Mouse (Mus musculus) heart, embryonic 13.5 days (tissue): ENCODE results near the gene Pold2. TPM values are rescaled to one million over a fixed set of nuclear protein-coding genes. Genes with fewer than 3 reads are reported as not detected.

ENCODE experiments used
- ATAC-seq: fragments of 200-750 bp; cut with Nextera tagmentation; 2 replicates; pipeline ENCODE4 v1.8.0; 2017; ENCODE audit warnings: moderate TSS enrichment; ENCODE audit not compliant: insufficient number of reproducible peaks, low FRiP score, low TSS enrichment; ENCODE audit errors: extremely low read depth
- H3K27ac ChIP-seq: fragments of 300-500 bp; sonication (generic); replicated peaks from 2 replicates; pipeline ENCODE4 v1.5.1; 2015; ENCODE audit warnings: moderate library complexity, mild to moderate bottlenecking, inconsistent platforms
- H3K27me3 ChIP-seq: fragments of 300-500 bp; sonication (generic); replicated peaks from 2 replicates; pipeline ENCODE4 v1.6.1; 2015; ENCODE audit warnings: mild to moderate bottlenecking, inconsistent platforms
- H3K36me3 ChIP-seq: fragments of 300-500 bp; sonication (generic); 2 replicates; pipeline ENCODE4 v1.6.1; 2015; ENCODE audit warnings: mild to moderate bottlenecking, inconsistent platforms
- H3K4me1 ChIP-seq: fragments of 300-500 bp; sonication (generic); 2 replicates; pipeline ENCODE4 v1.6.1; 2015; ENCODE audit warnings: inconsistent platforms
- H3K4me2 ChIP-seq: fragments of 300-500 bp; sonication (generic); 2 replicates; pipeline ENCODE4 v1.6.1; 2015; ENCODE audit warnings: inconsistent platforms, mild to moderate bottlenecking, moderate library complexity
- H3K4me3 ChIP-seq: fragments of 300-500 bp; sonication (generic); 2 replicates; pipeline ENCODE4 v1.5.1; 2015; ENCODE audit warnings: moderate library complexity, mild to moderate bottlenecking, inconsistent platforms
- H3K9ac ChIP-seq: fragments of 300-500 bp; sonication (generic); 2 replicates; pipeline ENCODE4 v1.6.1; 2015; ENCODE audit warnings: inconsistent platforms, mild to moderate bottlenecking, moderate library complexity
- H3K9me3 ChIP-seq: fragments of 300-500 bp; sonication (generic); 2 replicates; pipeline ENCODE4 v1.6.1; 2016; ENCODE audit warnings: inconsistent platforms
- WGBS: fragments of 180-500 bp; shearing (Covaris S2); methylation state at CpG from one replicate; pipeline ENCODE4 v1.1.7; 2015; ENCODE audit warnings: mixed read lengths; 5-methylcytosine and 5-hydroxymethylcytosine counted together
- polyA plus RNA-seq: library from polyadenylated mRNA; unstranded; fragments of >200 nt; fragmentation: Nextera tagmentation; extraction: Ambion mirVana; gene quantifications from 2 replicates; pipeline ENCODE4 v1.2.1, GENCODE M21; 2015

Gene Pold2
- polyA plus RNA-seq, 1 experiment from 2014 or later, result 109 TPM

DNA sequence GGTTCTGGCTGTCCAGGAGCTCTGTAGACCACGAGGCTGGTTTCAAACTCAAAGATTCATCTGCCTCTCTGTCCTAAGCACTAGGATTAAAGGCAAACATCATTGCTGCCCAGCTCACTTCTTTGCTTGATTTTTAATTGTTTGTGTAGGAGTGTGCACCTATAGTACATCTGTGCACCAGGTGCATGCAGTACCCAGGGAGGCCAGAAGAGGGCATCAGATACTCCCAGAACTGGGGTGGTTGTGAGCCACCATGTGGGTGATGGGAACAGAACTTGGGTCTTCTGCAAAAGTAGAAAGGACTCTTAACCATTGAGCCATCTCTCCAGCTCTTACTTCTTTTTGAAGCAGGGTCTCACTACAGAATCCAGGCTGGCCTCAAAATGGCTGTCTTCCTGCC lies 19.4 kb downstream of the Pold2 start:
- H3K4me3 ChIP-seq, result no peak overlapping the region
- peaks cover 33% of the 10 kb centered on the region; the same call in 1 of the 2 replicates for H3K27me3 ChIP-seq
- ATAC-seq, result no peak
- 84% methylated on average over 1 of the region's 1 CpGs for WGBS
- H3K4me1 ChIP-seq, result peaks cover 46% of the 10 kb centered on the region
- no peak overlapping the region for H3K4me2 ChIP-seq
- H3K36me3 ChIP-seq, result no peaks in the 10 kb centered on the region
- no peak overlapping the region for H3K9ac ChIP-seq
- no peaks in the 10 kb centered on the region for H3K9me3 ChIP-seq
- no peak overlapping the region for H3K27ac ChIP-seq

DNA sequence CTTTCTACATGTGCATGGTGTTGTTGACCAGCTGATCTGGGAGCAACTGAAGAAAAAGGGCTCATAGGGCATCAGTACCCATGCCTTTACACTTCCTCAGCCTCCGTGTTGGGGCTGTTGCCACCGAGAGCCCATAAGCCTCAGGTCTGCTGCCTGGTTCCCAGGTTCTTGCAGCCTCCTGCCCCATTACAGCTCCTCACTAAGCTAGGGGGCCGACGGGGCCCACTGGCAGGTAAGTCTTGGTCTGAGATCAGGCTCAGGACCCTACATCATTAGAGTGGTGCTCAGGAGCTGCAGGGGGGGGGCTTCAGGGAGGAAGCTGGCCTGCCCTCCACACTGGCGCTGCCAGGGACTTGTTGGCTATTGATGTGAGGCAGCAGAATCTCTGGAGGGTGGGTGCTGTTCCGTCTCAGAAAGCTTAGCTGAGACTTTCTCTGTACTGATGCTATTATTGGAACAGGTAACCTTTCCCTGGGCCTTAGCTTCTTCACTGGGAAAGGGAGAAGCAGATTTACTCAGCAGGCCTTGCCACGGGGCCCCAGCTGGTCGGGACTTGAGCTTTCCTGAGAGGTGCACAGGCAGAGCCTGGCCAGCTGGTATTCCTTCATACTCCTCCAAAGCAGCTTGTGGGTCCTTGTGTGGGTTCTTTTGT lies 21.5 kb downstream of the Pold2 start:
- 56% methylated on average over 8 of the region's 8 CpGs for WGBS
- ATAC-seq, result no peak
- no peak overlapping the region for H3K4me3 ChIP-seq

DNA sequence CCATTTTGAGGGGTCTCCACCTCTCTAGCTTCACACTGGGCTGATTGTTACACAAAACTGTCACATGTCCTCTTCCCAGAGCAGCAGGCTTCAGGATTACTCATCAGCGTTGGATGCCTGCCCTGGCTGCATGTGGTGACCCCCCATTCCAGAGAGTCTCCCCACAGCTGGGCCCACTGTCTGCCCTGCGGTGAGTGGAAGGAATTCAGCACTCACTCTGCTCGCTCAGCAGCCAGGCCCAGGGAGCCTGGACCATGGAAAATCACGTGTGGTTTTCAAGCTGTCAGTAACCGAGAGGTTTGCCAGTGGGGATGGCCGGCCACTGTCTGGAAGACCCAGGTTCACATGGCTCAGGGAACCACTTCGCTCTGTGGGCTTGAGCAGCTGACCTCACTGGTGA lies 22.2 kb downstream of the Pold2 start:
- Histone ChIP-seq H3K36me3 (no peaks in the 10 kb centered on the region), H3K4me2 (no peak overlapping the region), H3K27me3 (peaks cover 11% of the 10 kb centered on the region; the same call in 1 of the 2 replicates), H3K9me3 (no peaks in the 10 kb centered on the region), H3K4me3 (no peak overlapping the region), H3K4me1 (peaks cover 40% of the 10 kb centered on the region), H3K9ac (no peak overlapping the region), H3K27ac (peak overlapping the region; percentile 46; the same call in 1 of the 2 replicates)
- WGBS, result 29% methylated on average over 7 of the region's 7 CpGs
- no peak for ATAC-seq

More for the DNA sequence above, 21.5 kb downstream of the Pold2 start:
- peaks cover 40% of the 10 kb centered on the region for H3K4me1 ChIP-seq
- peaks cover 16% of the 10 kb centered on the region; the same call in 1 of the 2 replicates for H3K27me3 ChIP-seq
- no peak overlapping the region for H3K27ac ChIP-seq
- H3K4me2 ChIP-seq, result no peak overlapping the region
- no peak overlapping the region for H3K9ac ChIP-seq
- no peaks in the 10 kb centered on the region for H3K36me3 ChIP-seq
- no peaks in the 10 kb centered on the region for H3K9me3 ChIP-seq

DNA sequence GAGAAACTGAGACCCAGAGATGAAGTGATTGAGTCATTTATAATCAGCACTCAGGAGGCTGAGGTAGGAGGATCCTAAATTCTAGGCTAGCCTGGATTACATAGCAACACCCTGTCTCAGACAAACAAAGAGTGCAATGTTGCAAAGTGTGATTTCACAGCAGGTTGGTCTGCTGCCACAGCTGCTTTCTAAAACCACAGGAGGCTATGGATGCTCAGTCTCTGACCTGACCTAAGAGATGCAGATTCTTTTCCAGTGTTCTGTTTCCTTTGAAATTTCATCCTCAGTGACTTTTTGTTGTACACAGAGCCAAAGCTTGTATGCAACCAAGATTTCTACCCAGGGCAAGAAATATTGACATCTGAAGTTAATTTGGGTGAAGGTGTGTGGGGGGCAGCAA lies 22.6 kb downstream of the Pold2 start:
- Histone ChIP-seq H3K9ac (no peak overlapping the region), H3K27me3 (peaks cover 9% of the 10 kb centered on the region; the same call in 1 of the 2 replicates), H3K36me3 (no peaks in the 10 kb centered on the region), H3K4me2 (no peak overlapping the region), H3K4me1 (peaks cover 39% of the 10 kb centered on the region), H3K9me3 (no peaks in the 10 kb centered on the region), H3K27ac (0 out of 2 replicates have a peak overlapping the region, but pooled peaks have one; percentile 10), H3K4me3 (no peak overlapping the region)
- ATAC-seq, result no peak

DNA sequence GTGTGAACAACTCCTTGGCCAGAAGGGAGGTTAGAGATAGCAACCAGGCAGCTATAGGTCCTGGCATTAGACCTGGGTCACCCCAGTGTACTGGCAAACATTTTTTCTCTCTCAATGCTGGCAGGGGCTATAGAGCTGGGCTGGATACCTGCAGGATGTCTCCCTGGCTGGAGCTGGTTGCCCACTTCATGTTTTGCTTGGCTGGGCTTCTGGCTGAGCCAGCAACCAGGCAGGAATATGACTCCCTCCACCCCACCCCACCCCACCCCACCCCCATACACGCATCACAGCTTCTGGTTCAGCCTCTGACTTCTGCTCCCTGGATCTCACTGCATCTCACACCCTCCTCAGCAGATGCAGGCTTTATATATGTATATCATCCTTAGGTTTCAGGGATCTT lies 25.8 kb downstream of the Pold2 start:
- no peaks in the 10 kb centered on the region for H3K27me3 ChIP-seq
- H3K9ac ChIP-seq, result no peak overlapping the region
- no peak for ATAC-seq
- H3K4me1 ChIP-seq, result peaks cover 53% of the 10 kb centered on the region
- no peak overlapping the region for H3K4me3 ChIP-seq
- H3K4me2 ChIP-seq, result no peak overlapping the region
- 30% methylated on average over 1 of the region's 1 CpGs for WGBS
- H3K36me3 ChIP-seq, result no peaks in the 10 kb centered on the region
- H3K27ac ChIP-seq, result no peak overlapping the region
- no peaks in the 10 kb centered on the region for H3K9me3 ChIP-seq

DNA sequence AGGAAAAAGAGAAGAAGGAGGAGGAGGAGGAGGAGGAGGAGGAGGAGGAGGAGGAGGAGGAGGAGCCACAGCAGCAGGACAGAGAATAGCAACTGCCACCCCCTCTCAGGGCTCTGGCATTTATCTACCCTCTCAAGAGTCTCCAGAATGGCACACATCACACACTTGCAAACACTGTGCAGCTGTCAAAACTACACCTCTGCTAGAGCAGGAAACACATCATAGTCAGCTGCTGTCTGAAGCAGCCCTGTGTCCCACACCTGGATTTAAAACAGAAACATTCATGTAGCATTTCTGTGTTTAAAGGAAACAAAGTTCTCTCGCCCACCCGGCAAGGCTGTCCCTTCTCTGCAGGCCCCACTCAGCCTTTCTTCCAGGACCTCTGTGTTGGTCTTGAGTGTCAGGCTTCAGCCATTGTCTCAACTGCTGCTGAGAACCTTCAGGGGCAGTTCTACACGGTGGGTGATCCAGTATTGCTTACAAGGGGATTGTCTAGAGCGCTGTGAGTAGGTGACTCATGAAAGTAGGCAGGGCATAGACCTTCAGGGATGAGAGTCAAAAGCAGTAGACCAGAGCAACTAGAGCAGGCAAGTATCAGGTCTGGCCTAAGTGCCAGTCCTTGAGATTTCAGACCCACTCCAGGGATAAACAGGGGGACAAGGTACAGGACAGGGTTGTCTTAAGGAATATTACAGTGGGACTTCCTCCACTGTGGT lies 26.9 kb downstream of the Pold2 start:
- no peak overlapping the region for H3K4me2 ChIP-seq
- 0 out of 2 replicates have a peak overlapping the region, but pooled peaks have one; percentile 28 for H3K9ac ChIP-seq
- 40% methylated on average over 4 of the region's 4 CpGs for WGBS
- peak overlapping the region; percentile 74 for H3K27ac ChIP-seq
- no peaks in the 10 kb centered on the region for H3K36me3 ChIP-seq
- H3K9me3 ChIP-seq, result no peaks in the 10 kb centered on the region
- no peak; the same call in 1 of the 2 replicates for ATAC-seq
- peaks cover 54% of the 10 kb centered on the region for H3K4me1 ChIP-seq
- H3K4me3 ChIP-seq, result no peak overlapping the region
- H3K27me3 ChIP-seq, result no peaks in the 10 kb centered on the region

DNA sequence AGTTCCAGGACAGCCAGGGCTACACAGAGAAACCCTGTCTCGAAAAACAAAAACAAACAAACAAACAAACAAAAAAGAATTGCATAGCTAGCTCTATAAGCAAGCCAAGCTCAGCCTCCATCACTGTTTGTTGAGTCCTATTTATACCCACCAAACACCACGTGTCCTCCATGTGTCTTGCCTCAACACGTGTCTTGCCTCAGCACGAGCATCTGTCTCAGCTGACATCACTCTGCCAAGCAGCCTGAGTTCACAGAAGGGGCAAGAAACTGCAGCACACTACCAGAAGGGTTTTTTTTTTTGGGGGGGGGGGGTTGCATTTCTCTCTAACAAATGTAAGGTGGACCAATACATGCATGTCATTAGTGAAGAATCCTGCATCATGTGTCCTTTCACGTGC lies 27.6 kb downstream of the Pold2 start:
- ATAC-seq, result no peak
- H3K9ac ChIP-seq, result no peak overlapping the region
- H3K27ac ChIP-seq, result no peak overlapping the region
- H3K36me3 ChIP-seq, result no peaks in the 10 kb centered on the region
- H3K4me2 ChIP-seq, result no peak overlapping the region
- no peak overlapping the region for H3K4me3 ChIP-seq
- 47% methylated on average over 5 of the region's 5 CpGs for WGBS
- H3K4me1 ChIP-seq, result peaks cover 48% of the 10 kb centered on the region
- no peaks in the 10 kb centered on the region for H3K9me3 ChIP-seq
- H3K27me3 ChIP-seq, result no peaks in the 10 kb centered on the region

DNA sequence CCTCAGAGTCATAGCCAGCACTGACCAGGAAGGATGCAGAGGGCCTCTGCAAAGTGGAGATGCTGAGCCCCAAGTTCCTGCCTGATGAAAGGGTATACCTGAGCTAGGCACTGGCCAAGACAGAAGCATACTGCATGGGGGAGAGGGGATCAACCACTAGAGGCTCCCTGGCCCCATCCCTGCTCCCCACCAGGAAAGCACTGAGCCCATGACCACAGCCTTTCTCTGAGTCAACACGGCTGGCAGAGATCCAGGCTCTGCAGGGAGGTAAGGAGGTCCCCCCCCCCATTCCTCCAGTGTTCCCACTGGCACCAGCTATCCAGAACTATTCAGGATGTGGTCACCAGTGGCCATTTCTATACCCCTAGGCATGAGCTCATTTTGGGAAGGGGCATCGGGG lies 28.8 kb downstream of the Pold2 start:
- H3K4me2 ChIP-seq, result no peak overlapping the region
- ATAC-seq, result peak; percentile 28; the same call in 1 of the 2 replicates
- peak overlapping the region; percentile 36; the same call in 1 of the 2 replicates for H3K27ac ChIP-seq
- no peaks in the 10 kb centered on the region for H3K9me3 ChIP-seq
- no peaks in the 10 kb centered on the region for H3K36me3 ChIP-seq
- H3K4me1 ChIP-seq, result peaks cover 47% of the 10 kb centered on the region
- H3K4me3 ChIP-seq, result no peak overlapping the region
- WGBS, result 72% methylated on average over 2 of the region's 2 CpGs
- H3K27me3 ChIP-seq, result no peaks in the 10 kb centered on the region
- no peak overlapping the region for H3K9ac ChIP-seq

DNA sequence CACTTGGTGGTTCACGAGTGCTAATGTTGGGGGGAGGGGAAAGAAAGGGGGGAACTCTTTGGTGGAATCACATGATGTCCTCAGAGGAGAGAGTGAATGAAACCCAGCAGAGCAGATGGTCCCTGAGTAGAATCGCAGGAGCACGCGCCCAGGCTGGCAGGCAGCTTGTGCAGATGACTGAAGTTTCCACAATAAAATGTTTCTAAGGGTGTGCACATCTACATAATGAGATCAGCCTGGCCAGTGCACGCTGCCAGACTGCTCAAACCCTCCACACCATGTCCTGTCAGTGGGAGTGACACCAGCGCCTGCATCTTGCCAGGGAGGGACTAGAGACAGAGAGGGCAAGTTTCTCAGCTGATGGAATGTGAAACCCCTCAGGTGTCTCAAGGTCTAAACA lies 29.4 kb downstream of the Pold2 start:
- H3K9ac ChIP-seq, result no peak overlapping the region
- no peaks in the 10 kb centered on the region for H3K27me3 ChIP-seq
- no peak overlapping the region for H3K4me3 ChIP-seq
- H3K4me2 ChIP-seq, result no peak overlapping the region
- peaks cover 47% of the 10 kb centered on the region for H3K4me1 ChIP-seq
- H3K9me3 ChIP-seq, result no peaks in the 10 kb centered on the region
- no peak for ATAC-seq
- 48% methylated on average over 6 of the region's 6 CpGs for WGBS
- H3K27ac ChIP-seq, result peak overlapping the region; percentile 36
- no peaks in the 10 kb centered on the region for H3K36me3 ChIP-seq

DNA sequence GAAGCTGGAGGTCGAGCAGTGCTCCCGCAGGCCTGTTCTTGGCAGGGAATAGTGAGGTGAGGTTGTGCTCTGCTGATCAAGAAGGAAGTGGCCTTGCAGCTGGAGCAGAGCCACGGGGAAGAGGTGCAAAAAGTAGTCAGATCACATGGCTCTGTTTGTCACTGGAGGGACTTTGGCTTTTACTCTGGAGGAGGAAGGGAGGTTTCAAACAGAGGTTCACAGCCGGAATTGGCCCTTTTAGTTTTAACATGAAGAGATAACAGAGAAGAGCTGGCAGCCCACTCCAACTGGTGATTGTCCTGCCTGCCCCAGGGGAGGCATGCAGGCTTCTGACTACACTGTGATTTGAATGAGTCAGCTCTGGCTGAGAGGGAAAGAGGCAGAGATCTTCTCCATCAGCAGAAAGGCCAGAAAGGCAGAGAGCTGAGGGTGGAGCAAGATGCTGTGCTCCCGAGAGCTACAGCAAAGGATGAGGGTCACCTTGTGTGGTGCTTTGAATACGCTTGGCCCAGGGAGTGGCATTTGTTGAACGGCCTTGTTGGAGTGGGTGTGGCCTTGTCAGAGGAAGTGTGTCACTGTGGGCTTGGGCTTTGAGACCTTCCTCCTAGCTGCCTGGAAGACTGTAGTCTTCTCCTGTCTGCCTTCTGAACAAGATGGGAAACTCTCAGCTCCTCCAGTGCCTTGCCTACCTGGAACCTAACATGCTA lies 31.3 kb downstream of the Pold2 start:
- Histone ChIP-seq H3K4me3 (no peak overlapping the region), H3K4me2 (no peak overlapping the region), H3K9ac (no peak overlapping the region), H3K27me3 (no peaks in the 10 kb centered on the region), H3K36me3 (no peaks in the 10 kb centered on the region), H3K27ac (peak overlapping the region; percentile 45), H3K9me3 (peaks cover 3% of the 10 kb centered on the region; the same call in 1 of the 2 replicates), H3K4me1 (peaks cover 38% of the 10 kb centered on the region)
- no peak; the same call in 1 of the 2 replicates for ATAC-seq
- 42% methylated on average over 7 of the region's 7 CpGs for WGBS

DNA sequence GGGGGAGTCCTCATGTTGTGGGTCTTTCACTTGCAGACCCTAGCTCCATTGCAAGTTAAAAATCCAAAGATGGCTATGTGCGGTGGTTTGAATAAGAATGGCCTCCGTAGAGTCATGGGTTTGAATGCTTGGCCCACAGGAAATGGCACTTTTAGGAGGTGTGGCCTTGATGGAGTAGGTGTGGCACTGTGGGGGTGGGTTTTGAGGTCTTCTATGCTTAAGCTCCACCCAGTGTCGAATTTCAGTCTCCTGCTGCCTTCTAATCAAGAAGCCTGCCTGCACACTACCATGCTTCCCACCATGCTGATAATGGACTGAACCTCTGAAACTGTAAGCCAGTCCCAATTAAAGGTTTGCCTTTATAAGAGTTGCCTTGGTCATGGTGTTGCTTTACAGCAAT lies 35.0 kb downstream of the Pold2 start:
- 71% methylated on average over 3 of the region's 3 CpGs for WGBS
- no peak for ATAC-seq
- no peak overlapping the region for H3K4me3 ChIP-seq

More for the DNA sequence above, 35.0 kb downstream of the Pold2 start:
- H3K4me2 ChIP-seq, result no peak overlapping the region
- no peaks in the 10 kb centered on the region for H3K36me3 ChIP-seq
- H3K27ac ChIP-seq, result no peak overlapping the region
- H3K9ac ChIP-seq, result no peak overlapping the region
- H3K27me3 ChIP-seq, result no peaks in the 10 kb centered on the region
- peaks cover 12% of the 10 kb centered on the region for H3K4me1 ChIP-seq
- peaks cover 10% of the 10 kb centered on the region; the same call in 1 of the 2 replicates for H3K9me3 ChIP-seq
